Comparison of ENCODE assay signal across 17 mouse cellular contexts in genomic region chr9:47091796-47092195, GRCm38 (mm10).
"Had no signal": no experiment of that assay in that cellular context is flagged by ENCODE, and none has a peak within 500 bp of the region (broad histone marks: within the 10 kb centered on the region; RNA-seq: fewer than 3 reads in every experiment).

No protein-coding gene starts in this region.

- DNase-seq: kidney, adult 9 months; kidney, postnatal 36 days; layer of hippocampus, adult 9-11 months; left cerebral cortex, postnatal 4 days; midbrain, embryonic 14.5 days; right cerebral cortex, adult 18-20 months; right cerebral cortex, postnatal 4 days; spleen, adult 18-20 months; thymus, adult 2 months; thymus, postnatal 25 days had no signal

- H3K9me3 ChIP-seq: limb, embryonic 13.5 days; midbrain, embryonic 10.5 days; neural tube, embryonic 15.5 days had no signal

- H3K4me1 ChIP-seq: limb, embryonic 13.5 days had no signal

- H3K36me3 ChIP-seq: limb, embryonic 13.5 days; midbrain, embryonic 10.5 days; neural tube, embryonic 15.5 days had no signal

- H3K27me3 ChIP-seq: limb, embryonic 13.5 days; neural tube, embryonic 15.5 days had no signal

- H3K27ac ChIP-seq: kidney, postnatal 0 days; limb, embryonic 13.5 days; liver, embryonic 14.5 days; midbrain, embryonic 10.5 days; neural tube, embryonic 15.5 days had no signal

- H3K4me3 ChIP-seq: limb, embryonic 13.5 days; midbrain, embryonic 10.5 days; myocyte; neural tube, embryonic 15.5 days had no signal

- H3K9ac ChIP-seq: limb, embryonic 13.5 days; liver, embryonic 14.5 days; neural tube, embryonic 15.5 days had no signal

- ATAC-seq: intestine, postnatal 0 days had no signal

- H3K4me2 ChIP-seq: limb, embryonic 13.5 days; neural tube, embryonic 15.5 days had no signal
